Comparison of ENCODE assay signal across 20 mouse cellular contexts in the genomic region with DNA sequence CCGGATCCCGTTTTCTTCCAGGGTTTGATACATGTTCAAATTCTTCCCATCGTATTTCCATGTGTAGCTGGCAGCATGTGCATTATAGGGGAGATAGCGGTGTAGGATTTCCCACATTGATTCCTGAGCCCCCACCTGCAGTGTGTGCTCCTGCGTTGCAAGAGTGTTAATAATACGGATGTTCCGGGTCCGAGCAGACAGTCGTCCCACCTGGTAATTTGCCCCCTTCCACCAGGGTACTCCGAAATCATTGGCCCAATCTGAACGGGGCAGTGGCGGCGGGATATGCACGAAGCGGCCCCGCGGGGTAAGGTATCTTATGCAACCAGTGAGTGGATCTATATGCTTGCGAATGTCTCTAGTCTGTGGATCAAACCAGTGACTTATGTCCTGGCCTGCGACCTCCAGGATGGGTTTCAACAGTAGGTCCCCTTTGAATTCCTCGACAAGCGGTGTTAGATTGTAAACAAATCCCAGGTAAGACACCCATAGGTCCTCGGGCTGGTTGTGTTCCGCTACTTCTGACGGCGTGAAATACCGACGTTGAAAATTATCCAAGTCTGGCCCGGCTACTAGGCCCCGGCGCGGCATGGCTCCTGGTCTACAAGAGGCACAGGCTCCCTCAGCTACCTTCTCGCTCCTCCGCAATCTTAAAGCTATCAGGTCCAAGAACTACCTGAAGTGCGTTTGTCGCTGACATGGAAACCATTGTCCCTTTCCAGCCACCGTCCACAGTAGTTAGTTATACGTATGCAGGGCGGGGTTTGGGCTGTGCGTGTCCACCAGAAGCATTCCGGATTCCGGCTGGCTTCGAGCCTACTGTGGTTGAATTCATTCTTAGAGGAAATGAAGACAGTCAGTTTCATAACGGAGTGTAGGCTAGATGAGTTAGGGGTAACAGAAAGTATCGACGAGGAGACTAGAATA. TPM values are rescaled to one million over a fixed set of nuclear protein-coding genes. Genes with fewer than 3 reads are reported as not detected.
DNase-seq lines count a peak whose midpoint lies in the region; ATAC-seq and TF ChIP-seq lines count a peak whose summit lies in the region.
"Not testable (repeated sequence)": the region's sequence is repeated elsewhere in the genome, so short reads cannot be mapped to it uniquely, and the experiment has no call there.
"Had no signal": no experiment of that assay in that cellular context is flagged by ENCODE, and none has a peak within 500 bp of the region (broad histone marks: within the 10 kb centered on the region; RNA-seq: fewer than 3 reads in every experiment).

Gene Gm6685, minus strand, starts transcription at position 644 of the 927 bp plus-strand sequence.

- H3K27ac ChIP-seq in ES-E14 (ENCODE audit: insufficient read depth, low read depth, low read length, poor library complexity, severe bottlenecking); limb, embryonic 12.5 days: not testable (repeated sequence)

- H3K36me3 ChIP-seq in ES-E14 (ENCODE audit: control insufficient read depth, insufficient read depth, low read length, poor library complexity, severe bottlenecking); limb, embryonic 12.5 days; myocyte (ENCODE audit: control insufficient read depth, insufficient read depth): not testable (repeated sequence)

- H3K9ac ChIP-seq in ES-E14 (ENCODE audit: insufficient read depth, low read depth, low read length, poor library complexity, severe bottlenecking): peak within 1 kb of the TSS; percentile 61; the same call in 1 of the 2 replicates
- H3K9ac ChIP-seq in limb, embryonic 12.5 days (replicated peaks): not testable (repeated sequence)

- H3K79me2 ChIP-seq in myocyte (ENCODE audit: control insufficient read depth, insufficient read depth): not testable (repeated sequence)

- H3K4me3 ChIP-seq in ES-E14 (ENCODE audit: insufficient read depth in 1 of 2, low read depth in 1 of 2, low read length in 2 of 2, poor library complexity in 1 of 2, severe bottlenecking in 1 of 2) (peak within 1 kb of the TSS; percentile 61 to 69), myocyte (peak within 1 kb of the TSS; percentile 21)
- not testable (repeated sequence) for H3K4me3 ChIP-seq in limb, embryonic 12.5 days (replicated peaks)

- not testable (repeated sequence) for H3K9me3 ChIP-seq in ES-E14 (ENCODE audit: control insufficient read depth, insufficient read depth, low read depth, low read length); limb, embryonic 12.5 days

- H3K4me2 ChIP-seq in limb, embryonic 12.5 days; myocyte (ENCODE audit: low read depth): not testable (repeated sequence)

- not testable (repeated sequence) for H3K27me3 ChIP-seq in limb, embryonic 12.5 days; myocyte (ENCODE audit: control insufficient read depth, insufficient read depth, insufficient read length)

- peak; percentile 6 for DNase-seq in ES-E14 (ENCODE audit: low read depth, low spot score)
- DNase-seq in c-Kit-negative CD71-positive TER-119-positive erythroid progenitor cells, embryonic 14.5 days (ENCODE audit: low read depth, low spot score): peak; percentile 5
- DNase-seq in cerebellum, postnatal 25 days: peak; percentile 2 to 6
- peak; percentile 89 for DNase-seq in heart, adult 11 months
- DNase-seq in testis, postnatal 14 days (ENCODE audit: low spot score): peak; percentile 78

- WGBS in limb, embryonic 12.5 days: 92% methylated on average over 45 of the region's 45 CpGs

- not testable (repeated sequence) for H3ac ChIP-seq in myocyte (ENCODE audit: control insufficient read depth, insufficient read length)

- in situ Hi-C loops in ES-E14 (cut with MboI; ENCODE audit: low sequenced_read_pairs in 2 of 2, unreplicated experiment in 2 of 2): not testable (repeated sequence)

- not testable (repeated sequence) for H3K4me1 ChIP-seq in ES-E14 (ENCODE audit: control insufficient read depth in 2 of 2, insufficient read depth in 2 of 2, low read length in 2 of 2, poor library complexity in 1 of 2); limb, embryonic 12.5 days (replicated peaks)

- 0 out of 2 replicates have a peak, but pooled peaks have one; percentile 31 for ATAC-seq in limb, embryonic 12.5 days (ENCODE audit: insufficient number of reproducible peaks, insufficient read depth, low FRiP score, low TSS enrichment, low read depth)

- TF ChIP-seq POLR2A in myocyte (IDR thresholded peaks at IDR 0.05; ENCODE audit: insufficient read length, low read depth): not testable (repeated sequence)

RNA-seq across cellular contexts. Expression of gene Gm6685, which starts in this region (rescaled TPM):
- total RNA-seq in ES-E14 (2012; rRNA removed): 5.1 and 6.4 TPM in 2 replicates
- polyA plus RNA-seq in limb, embryonic 12.5 days (2016; fragmentation: Nextera tagmentation; extraction: Ambion mirVana): not detected in 2 replicates
- 5.1 TPM for polyA plus RNA-seq in myocyte (2012; fragmentation: generic; extraction: Trizol)
- total RNA-seq: forebrain, postnatal 0 days had no signal
- polyA plus RNA-seq: embryonic facial prominence, embryonic 13.5 days; forebrain, embryonic 12.5 days; forebrain, postnatal 0 days; heart, embryonic 10.5 days; heart, embryonic 15.5 days; hindbrain, embryonic 11.5 days; intestine, embryonic 14.5 days; kidney, embryonic 16.5 days; limb, embryonic 15.5 days; liver, embryonic 13.5 days; lung, postnatal 0 days; midbrain, embryonic 15.5 days; neural tube, embryonic 13.5 days had no signal

Comparison
In these comparisons a context has a peak if more than half of its experiments do, and no peak if none do; other contexts are left out.
1. Peak in ATAC-seq in limb, embryonic 12.5 days; RNA of the gene not detected or under 1 TPM.
2. DNase-seq: peak in every context shown above with its lines; median percentile 89 in heart, adult 11 months; 78 in testis, postnatal 14 days; 6 in ES-E14; 5 in c-Kit-negative CD71-positive TER-119-positive erythroid progenitor cells, embryonic 14.5 days; 4 in cerebellum, postnatal 25 days.